Mouse (Mus musculus): ENCODE data around the gene Ets2. TPM values are rescaled to one million over a fixed set of nuclear protein-coding genes. Genes with fewer than 3 reads are reported as not detected.

Ets2 gene
- polyA plus RNA-seq, 1 experiment from 2014 or later: 13.5 TPM

DNA sequence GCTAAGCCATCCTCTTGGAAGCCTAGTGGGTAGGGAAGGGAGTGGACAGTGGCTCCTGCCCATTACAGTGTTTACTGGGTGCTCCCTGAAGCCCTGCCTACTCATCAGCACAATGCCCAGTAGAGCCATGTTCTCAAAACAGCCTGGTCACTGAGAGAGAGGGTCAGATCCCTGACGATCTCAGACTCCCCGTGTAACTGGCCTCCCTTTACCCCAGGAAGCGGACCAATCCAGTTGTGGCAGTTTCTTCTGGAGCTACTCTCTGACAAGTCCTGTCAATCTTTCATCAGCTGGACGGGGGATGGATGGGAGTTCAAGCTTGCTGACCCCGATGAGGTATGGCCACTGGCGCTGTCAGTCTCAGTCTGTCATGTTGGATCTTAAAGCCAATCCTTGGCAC, 15.8 kb downstream of the Ets2 start:
- no peak overlapping the region for H3K9ac ChIP-seq (replicated peaks)
- no peak for TF ChIP-seq CTCF (IDR thresholded peaks at IDR 0.05; ENCODE audit: low read depth)
- TF ChIP-seq EP300 (IDR thresholded peaks at IDR 0.05; ENCODE audit: low read depth): no peak
- no peak for ATAC-seq
- H3K27ac ChIP-seq (ENCODE audit: low read depth): no peak overlapping the region
- 88% methylated on average over 6 of the region's 6 CpGs for WGBS (ENCODE audit: insufficient replicate concordance)
- H3K9me3 ChIP-seq (ENCODE audit: low read length): no peaks in the 10 kb centered on the region
- H3K4me3 ChIP-seq (ENCODE audit: low read depth, low read length): no peak overlapping the region
- H3K27me3 ChIP-seq (ENCODE audit: insufficient read depth, low read length): no peaks in the 10 kb centered on the region
- H3K4me1 ChIP-seq (ENCODE audit: insufficient read depth): no peaks in the 10 kb centered on the region
- DNase-seq: no peak
- H3K36me3 ChIP-seq (replicated peaks; ENCODE audit: insufficient read depth, low read length): peaks cover 73% of the 10 kb centered on the region
- no peak overlapping the region for H3K4me2 ChIP-seq (ENCODE audit: low read depth, low read length)

- Histone ChIP-seq H3K9ac (replicated peaks) (no peak overlapping the region), H3K4me2 (ENCODE audit: low read depth, low read length) (no peak overlapping the region), H3K4me1 (ENCODE audit: insufficient read depth) (no peaks in the 10 kb centered on the region), H3K27me3 (ENCODE audit: insufficient read depth, low read length) (no peaks in the 10 kb centered on the region), H3K9me3 (ENCODE audit: low read length) (no peaks in the 10 kb centered on the region), H3K36me3 (replicated peaks; ENCODE audit: insufficient read depth, low read length) (peaks cover 73% of the 10 kb centered on the region), H3K27ac (ENCODE audit: low read depth) (no peak overlapping the region), H3K4me3 (ENCODE audit: low read depth, low read length) (no peak overlapping the region)
- no peak for TF ChIP-seq CTCF (IDR thresholded peaks at IDR 0.05; ENCODE audit: low read depth)
- TF ChIP-seq EP300 (IDR thresholded peaks at IDR 0.05; ENCODE audit: low read depth): no peak
- WGBS (ENCODE audit: insufficient replicate concordance): 86% methylated on average over 4 of the region's 4 CpGs
- no peak for ATAC-seq
- DNase-seq: no peak
These were observed 16.2 kb downstream of the Ets2 start for GRCm38 (mm10) chr16:95718119-95718518.

DNA sequence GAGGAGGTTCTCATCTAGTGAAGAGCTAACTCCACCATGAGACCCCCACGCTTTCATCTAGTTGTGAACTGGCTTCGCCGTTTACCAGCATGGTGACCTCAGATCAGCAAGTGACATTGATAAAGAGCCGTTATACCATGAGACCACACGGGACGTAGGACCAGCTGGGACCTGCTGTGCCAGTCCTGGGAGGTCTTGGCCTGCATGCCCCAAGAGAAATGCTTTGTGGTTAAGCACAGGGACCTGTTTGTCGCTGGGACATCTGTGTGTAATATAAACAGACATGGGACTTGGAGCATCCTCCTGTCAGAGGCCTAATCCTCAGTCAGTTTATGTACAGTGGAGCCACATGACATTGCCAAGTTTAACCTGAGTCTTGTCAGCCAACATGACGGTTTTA, 18.7 kb downstream of the Ets2 start:
- H3K4me3 ChIP-seq (ENCODE audit: low read depth, low read length): no peak overlapping the region
- H3K27me3 ChIP-seq (ENCODE audit: insufficient read depth, low read length): no peaks in the 10 kb centered on the region
- H3K27ac ChIP-seq (ENCODE audit: low read depth): peak overlapping the region; percentile 35
- no peaks in the 10 kb centered on the region for H3K9me3 ChIP-seq (ENCODE audit: low read length)
- no peak overlapping the region for H3K4me2 ChIP-seq (ENCODE audit: low read depth, low read length)
- WGBS (ENCODE audit: insufficient replicate concordance): 84% methylated on average over 8 of the region's 8 CpGs
- TF ChIP-seq CTCF (IDR thresholded peaks at IDR 0.05; ENCODE audit: low read depth) (no peak), EP300 (IDR thresholded peaks at IDR 0.05; ENCODE audit: low read depth) (no peak)
- no peak for DNase-seq
- no peaks in the 10 kb centered on the region for H3K4me1 ChIP-seq (ENCODE audit: insufficient read depth)
- no peak overlapping the region for H3K9ac ChIP-seq (replicated peaks)
- peak; percentile 64 for ATAC-seq
- peaks cover 53% of the 10 kb centered on the region for H3K36me3 ChIP-seq (replicated peaks; ENCODE audit: insufficient read depth, low read length)

GRCm38 (mm10) chr16:95724251-95724650, 22.4 kb downstream of the Ets2 start:
- 81% methylated on average over 2 of the region's 2 CpGs for WGBS (ENCODE audit: insufficient replicate concordance)
- Histone ChIP-seq H3K27me3 (ENCODE audit: insufficient read depth, low read length) (no peaks in the 10 kb centered on the region), H3K9ac (replicated peaks) (no peak overlapping the region), H3K9me3 (ENCODE audit: low read length) (no peaks in the 10 kb centered on the region), H3K4me3 (ENCODE audit: low read depth, low read length) (no peak overlapping the region), H3K4me2 (ENCODE audit: low read depth, low read length) (no peak overlapping the region), H3K27ac (ENCODE audit: low read depth) (no peak overlapping the region), H3K36me3 (replicated peaks; ENCODE audit: insufficient read depth, low read length) (peaks cover 16% of the 10 kb centered on the region), H3K4me1 (ENCODE audit: insufficient read depth) (no peaks in the 10 kb centered on the region)
- DNase-seq (no peak), ATAC-seq (no peak)
- no peak for TF ChIP-seq CTCF (IDR thresholded peaks at IDR 0.05; ENCODE audit: low read depth)

DNA sequence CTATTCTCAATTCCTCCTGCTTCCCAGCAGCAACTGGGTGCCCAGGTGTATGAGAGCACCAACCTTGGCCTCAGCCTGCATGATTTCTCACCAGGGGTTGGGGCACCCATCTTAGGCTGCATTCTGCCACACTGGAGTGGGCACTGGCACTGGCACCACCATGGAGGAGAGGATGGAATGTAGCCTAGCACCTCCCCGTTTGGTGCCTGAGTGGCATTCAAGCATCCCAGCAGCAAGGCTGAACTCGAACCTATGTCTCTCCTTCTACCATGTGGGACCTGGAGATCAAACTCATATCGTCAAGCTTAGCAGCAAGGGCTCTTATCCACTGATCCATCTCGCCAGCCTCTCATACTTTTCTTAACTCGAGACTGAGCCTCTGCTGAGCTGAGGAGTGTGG, 22.9 kb downstream of the Ets2 start:
- Histone ChIP-seq H3K4me2 (ENCODE audit: low read depth, low read length) (no peak overlapping the region), H3K9ac (replicated peaks) (no peak overlapping the region), H3K27me3 (ENCODE audit: insufficient read depth, low read length) (no peaks in the 10 kb centered on the region), H3K4me1 (ENCODE audit: insufficient read depth) (no peaks in the 10 kb centered on the region), H3K4me3 (ENCODE audit: low read depth, low read length) (no peak overlapping the region), H3K36me3 (replicated peaks; ENCODE audit: insufficient read depth, low read length) (peaks cover 13% of the 10 kb centered on the region), H3K9me3 (ENCODE audit: low read length) (no peaks in the 10 kb centered on the region), H3K27ac (ENCODE audit: low read depth) (no peak overlapping the region)
- ATAC-seq: no peak
- no peak for DNase-seq
- TF ChIP-seq CTCF (IDR thresholded peaks at IDR 0.05; ENCODE audit: low read depth) (no peak), EP300 (IDR thresholded peaks at IDR 0.05; ENCODE audit: low read depth) (no peak)
- 71% methylated on average over 5 of the region's 5 CpGs for WGBS (ENCODE audit: insufficient replicate concordance)

GRCm38 (mm10) chr16:95726802-95727201, 24.9 kb downstream of the Ets2 start:
- Histone ChIP-seq H3K36me3 (replicated peaks; ENCODE audit: insufficient read depth, low read length) (no peaks in the 10 kb centered on the region), H3K4me2 (ENCODE audit: low read depth, low read length) (no peak overlapping the region), H3K27ac (ENCODE audit: low read depth) (no peak overlapping the region), H3K4me3 (ENCODE audit: low read depth, low read length) (no peak overlapping the region), H3K27me3 (ENCODE audit: insufficient read depth, low read length) (no peaks in the 10 kb centered on the region), H3K4me1 (ENCODE audit: insufficient read depth) (no peaks in the 10 kb centered on the region), H3K9me3 (ENCODE audit: low read length) (no peaks in the 10 kb centered on the region), H3K9ac (replicated peaks) (no peak overlapping the region)
- TF ChIP-seq EP300 (IDR thresholded peaks at IDR 0.05; ENCODE audit: low read depth) (no peak), CTCF (IDR thresholded peaks at IDR 0.05; ENCODE audit: low read depth) (no peak)
- WGBS (ENCODE audit: insufficient replicate concordance): 79% methylated on average over 4 of the region's 4 CpGs
- ATAC-seq: no peak
- no peak for DNase-seq
